Mouse (Mus musculus): Measurements from ENCODE around the gene Gbp9. TPM values are rescaled to one million over a fixed set of nuclear protein-coding genes. Genes with fewer than 3 reads are reported as not detected.
"Not testable (repeated sequence)": the region's sequence is repeated elsewhere in the genome, so short reads cannot be mapped to it uniquely, and the experiment has no call there.

Gbp9 gene
- total RNA-seq (2021): 1 to 10 TPM; 4.9 to 7.0 TPM
- long read RNA-seq, experiment 1, full-length matches to known transcripts: 5 of 8 reads
- long read RNA-seq, experiment 1, partial matches to known transcripts: 0 of 8 reads
- long read RNA-seq, experiment 1, other reads (novel, unspliced or antisense): 3 of 8 reads
- long read RNA-seq, experiment 2, full-length matches to known transcripts: 4 of 8 reads
- long read RNA-seq, experiment 2, partial matches to known transcripts: 0 of 8 reads
- long read RNA-seq, experiment 2, other reads (novel, unspliced or antisense): 4 of 8 reads

- DNase-seq: not testable (repeated sequence)
Measured at GRCm38 (mm10) chr5:105139409-105140088, at the start of gene Gbp9, which contains the start of the genes Gbp8 and Gbp4. TSS of gene Gbp9 (minus strand) at chr5:105139539. TSS of gene Gbp8 (minus strand) at chr5:105139540. TSS of gene Gbp4 (minus strand) at chr5:105139586.

- DNase-seq: no peak
Measured at GRCm38 (mm10) chr5:105181446-105181845, 42.1 kb upstream of the Gbp9 start.

- DNase-seq: no peak
Measured at GRCm38 (mm10) chr5:105156582-105156981, 17.2 kb upstream of the Gbp9 start.

GRCm38 (mm10) chr5:105154049-105154448 is 14.7 kb upstream of the Gbp9 start:
- no peak for DNase-seq

GRCm38 (mm10) chr5:105148062-105148461 is 8.7 kb upstream of the Gbp9 start:
- DNase-seq: not testable (repeated sequence)

- no peak for DNase-seq
Measured at GRCm38 (mm10) chr5:105146447-105146846, 7.1 kb upstream of the Gbp9 start.

- not testable (repeated sequence) for DNase-seq
Measured at GRCm38 (mm10) chr5:105145731-105146130, 6.4 kb upstream of the Gbp9 start.

GRCm38 (mm10) chr5:105140089-105140810 is 911 bp upstream of the Gbp9 start:
- DNase-seq: not testable (repeated sequence)

- DNase-seq: no peak
Measured at GRCm38 (mm10) chr5:105138906-105139305, 433 bp downstream of the Gbp9 start.

GRCm38 (mm10) chr5:105136706-105137304 is 2.5 kb downstream of the Gbp9 start:
- DNase-seq: not testable (repeated sequence)

GRCm38 (mm10) chr5:105121731-105122130 is 17.6 kb downstream of the Gbp9 start:
- DNase-seq: not testable (repeated sequence)

GRCm38 (mm10) chr5:105115740-105116139 is 23.6 kb downstream of the Gbp9 start:
- DNase-seq: no peak

GRCm38 (mm10) chr5:105114696-105115095 is 24.6 kb downstream of the Gbp9 start:
- DNase-seq: no peak

- no peak for DNase-seq
Measured at GRCm38 (mm10) chr5:105113656-105114055, 25.7 kb downstream of the Gbp9 start.

GRCm38 (mm10) chr5:105110271-105110852 is 29.0 kb downstream of the Gbp9 start:
- peak; percentile 32 for DNase-seq

- peak; percentile 4 for DNase-seq
Measured at GRCm38 (mm10) chr5:105109775-105110174, 29.6 kb downstream of the Gbp9 start.

- DNase-seq: not testable (repeated sequence)
Measured at GRCm38 (mm10) chr5:105105689-105106088, 33.6 kb downstream of the Gbp9 start.

GRCm38 (mm10) chr5:105081900-105082299 is 57.4 kb downstream of the Gbp9 start:
- no peak for DNase-seq

- DNase-seq: not testable (repeated sequence)
Measured at GRCm38 (mm10) chr5:105068356-105068755, 71.0 kb downstream of the Gbp9 start.

GRCm38 (mm10) chr5:105064443-105064842 is 74.9 kb downstream of the Gbp9 start:
- DNase-seq: not testable (repeated sequence)

GRCm38 (mm10) chr5:105063321-105063720 is 76.0 kb downstream of the Gbp9 start:
- DNase-seq: no peak

- DNase-seq: not testable (repeated sequence)
Measured at GRCm38 (mm10) chr5:105062403-105062802, 76.9 kb downstream of the Gbp9 start.
